Mouse (Mus musculus): Measurements from ENCODE around the gene Rbm4.

DNA sequence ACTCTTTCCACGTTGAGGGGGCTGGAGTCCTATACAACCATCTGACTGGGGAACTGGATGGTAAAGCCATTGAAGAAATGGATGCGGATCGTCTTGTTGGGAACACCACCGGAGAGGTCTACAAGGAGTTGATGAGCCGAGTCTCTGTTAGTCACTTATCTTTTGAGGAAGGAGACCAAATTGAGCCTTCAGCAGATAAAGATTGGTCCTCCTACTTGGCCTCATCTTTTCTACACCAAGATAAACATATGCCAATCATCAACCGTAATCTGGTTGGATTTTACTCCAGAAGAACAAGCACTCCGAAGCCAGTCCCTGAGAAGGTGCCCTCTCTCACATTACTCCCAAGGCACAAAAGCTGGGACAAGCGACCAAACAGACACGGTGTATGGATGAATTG is 47.1 kb upstream of the Rbm4 start:
- no peak for TF ChIP-seq CTCF (IDR thresholded peaks at IDR 0.05; ENCODE audit: low read depth, low read length)
- TF ChIP-seq POLR2A (IDR thresholded peaks at IDR 0.05; ENCODE audit: insufficient read depth, low read length): no peak
- TF ChIP-seq EP300 (IDR thresholded peaks at IDR 0.05; ENCODE audit: insufficient read depth, low read depth, low read length): no peak
